Mouse (Mus musculus) gastrocnemius, postnatal 10 days (tissue): ENCODE results near the gene Cdx2. TPM values are rescaled to one million over a fixed set of nuclear protein-coding genes. Genes with fewer than 3 reads are reported as not detected.

ENCODE experiments used
- microRNA-seq, 2 experiments: library from miRNA; unstranded; fragments of <30 nt; microRNA quantifications; one replicate each; pipeline ENCODE4 v1.2.0; 2021
- total RNA-seq, 2 experiments: library from RNA; stranded (reverse); gene quantifications; 2 replicates each; pipeline ENCODE4 v1.2.3; 2021

The Cdx2 gene
- total RNA-seq, 2 experiments from 2014 or later, result not detected

Small RNA genes within 50 kb of the gene (microRNA-seq; reads per million reads assigned to microRNA genes)
- 0 reads per million in 2 experiments for gene Mir7k

Other genes starting within 250 kb of the Cdx2 start
- 1 to 10 TPM; 6.7 to 7.4 TPM for gene Lnx2, start 230.7 kb downstream of the Cdx2 start, total RNA-seq
- 100 to 1,000 TPM; 103 to 116 TPM for gene Polr1d, start 230.2 kb downstream of the Cdx2 start, total RNA-seq
- not detected for gene Gsx1, start 118.6 kb downstream of the Cdx2 start, total RNA-seq
- not detected for gene Pdx1, start 37.3 kb downstream of the Cdx2 start, total RNA-seq
- not detected for gene Urad, start 15.2 kb upstream of the Cdx2 start, total RNA-seq
- gene Flt3, start 93.2 kb upstream of the Cdx2 start, total RNA-seq, result under 1 TPM in 1 of 2 experiments, not detected in 1; 0.16 TPM
- gene Pan3, start 122.9 kb upstream of the Cdx2 start, total RNA-seq, result 10 to 100 TPM; 35.7 to 48.3 TPM